Mouse (Mus musculus): ENCODE measurements around the gene Chst15. TPM values are rescaled to one million over a fixed set of nuclear protein-coding genes. Genes with fewer than 3 reads are reported as not detected.

The Chst15 gene
- polyA plus RNA-seq, 1 experiment from 2014 or later, result 13.1 TPM

- TF ChIP-seq CTCF (IDR thresholded peaks at IDR 0.05) (no peak), EP300 (IDR thresholded peaks at IDR 0.05) (no peak)
- H3K36me3 ChIP-seq (ENCODE audit: insufficient read depth, low read length), result no peaks in the 10 kb centered on the region
- H3K9ac ChIP-seq (replicated peaks; ENCODE audit: low read depth), result no peak overlapping the region
- peaks cover 18% of the 10 kb centered on the region; the same call in 1 of the 2 replicates for H3K4me1 ChIP-seq (ENCODE audit: insufficient read depth, low read depth, low read length)
- no peak overlapping the region for H3K27ac ChIP-seq (ENCODE audit: low read length)
- H3K27me3 ChIP-seq (replicated peaks; ENCODE audit: insufficient read depth, low read length), result no peaks in the 10 kb centered on the region
- H3K4me2 ChIP-seq (replicated peaks; ENCODE audit: low read depth, low read length), result no peak overlapping the region
- H3K9me3 ChIP-seq (ENCODE audit: low read length), result no peaks in the 10 kb centered on the region
- ATAC-seq (no peak), DNase-seq (ENCODE audit: low spot score) (no peak)
- WGBS, result 35% methylated on average over 5 of the region's 5 CpGs
- no peak overlapping the region for H3K4me3 ChIP-seq (ENCODE audit: low read depth, low read length)
These were observed 17.3 kb downstream of the Chst15 start for GRCm38 (mm10) chr7:132299661-132300210.

GRCm38 (mm10) chr7:132298412-132298990 is 18.5 kb downstream of the Chst15 start:
- DNase-seq (ENCODE audit: low spot score) (no peak), ATAC-seq (no peak)
- Histone ChIP-seq H3K9ac (replicated peaks; ENCODE audit: low read depth) (no peak overlapping the region), H3K36me3 (ENCODE audit: insufficient read depth, low read length) (no peaks in the 10 kb centered on the region), H3K27me3 (replicated peaks; ENCODE audit: insufficient read depth, low read length) (no peaks in the 10 kb centered on the region), H3K4me3 (ENCODE audit: low read depth, low read length) (no peak overlapping the region), H3K27ac (ENCODE audit: low read length) (no peak overlapping the region), H3K4me1 (ENCODE audit: insufficient read depth, low read depth, low read length) (peaks cover 13% of the 10 kb centered on the region; the same call in 1 of the 2 replicates), H3K4me2 (replicated peaks; ENCODE audit: low read depth, low read length) (no peak overlapping the region), H3K9me3 (ENCODE audit: low read length) (no peaks in the 10 kb centered on the region)
- 85% methylated on average over 7 of the region's 7 CpGs for WGBS
- TF ChIP-seq CTCF (IDR thresholded peaks at IDR 0.05) (no peak), EP300 (IDR thresholded peaks at IDR 0.05) (no peak)

- Histone ChIP-seq H3K4me2 (replicated peaks; ENCODE audit: low read depth, low read length) (no peak overlapping the region), H3K36me3 (ENCODE audit: insufficient read depth, low read length) (no peaks in the 10 kb centered on the region), H3K27me3 (replicated peaks; ENCODE audit: insufficient read depth, low read length) (no peaks in the 10 kb centered on the region), H3K4me3 (ENCODE audit: low read depth, low read length) (no peak overlapping the region), H3K9me3 (ENCODE audit: low read length) (no peaks in the 10 kb centered on the region), H3K4me1 (ENCODE audit: insufficient read depth, low read depth, low read length) (peaks cover 6% of the 10 kb centered on the region; the same call in 1 of the 2 replicates), H3K27ac (ENCODE audit: low read length) (no peak overlapping the region), H3K9ac (replicated peaks; ENCODE audit: low read depth) (no peak overlapping the region)
- peak; percentile 64 for ATAC-seq
- DNase-seq (ENCODE audit: low spot score), result peak; percentile 66
- WGBS, result 37% methylated on average over 4 of the region's 4 CpGs
- no peak for TF ChIP-seq CTCF (IDR thresholded peaks at IDR 0.05)
- peak; percentile 58 for TF ChIP-seq EP300 (IDR thresholded peaks at IDR 0.05)
These were observed 20.2 kb downstream of the Chst15 start for GRCm38 (mm10) chr7:132296661-132297443.

GRCm38 (mm10) chr7:132296132-132296531 is 20.9 kb downstream of the Chst15 start:
- peak overlapping the region; percentile 22; the same call in 1 of the 2 replicates for H3K27ac ChIP-seq (ENCODE audit: low read length)
- WGBS, result 69% methylated on average over 3 of the region's 3 CpGs
- H3K36me3 ChIP-seq (ENCODE audit: insufficient read depth, low read length), result no peaks in the 10 kb centered on the region
- H3K4me3 ChIP-seq (ENCODE audit: low read depth, low read length), result no peak overlapping the region
- H3K9me3 ChIP-seq (ENCODE audit: low read length), result no peaks in the 10 kb centered on the region
- no peaks in the 10 kb centered on the region for H3K27me3 ChIP-seq (replicated peaks; ENCODE audit: insufficient read depth, low read length)
- H3K9ac ChIP-seq (replicated peaks; ENCODE audit: low read depth), result no peak overlapping the region
- no peak for TF ChIP-seq EP300 (IDR thresholded peaks at IDR 0.05)
- TF ChIP-seq CTCF (IDR thresholded peaks at IDR 0.05), result no peak
- H3K4me1 ChIP-seq (ENCODE audit: insufficient read depth, low read depth, low read length), result peaks cover 6% of the 10 kb centered on the region; the same call in 1 of the 2 replicates
- DNase-seq (ENCODE audit: low spot score) (no peak), ATAC-seq (no peak)
- H3K4me2 ChIP-seq (replicated peaks; ENCODE audit: low read depth, low read length), result no peak overlapping the region

GRCm38 (mm10) chr7:132287340-132287664 is 29.7 kb downstream of the Chst15 start:
- DNase-seq (ENCODE audit: low spot score), result no peak
- Histone ChIP-seq H3K9me3 (ENCODE audit: low read length) (no peaks in the 10 kb centered on the region), H3K27me3 (replicated peaks; ENCODE audit: insufficient read depth, low read length) (no peaks in the 10 kb centered on the region), H3K4me2 (replicated peaks; ENCODE audit: low read depth, low read length) (no peak overlapping the region), H3K36me3 (ENCODE audit: insufficient read depth, low read length) (no peaks in the 10 kb centered on the region), H3K4me3 (ENCODE audit: low read depth, low read length) (no peak overlapping the region), H3K9ac (replicated peaks; ENCODE audit: low read depth) (no peak overlapping the region), H3K27ac (ENCODE audit: low read length) (peak overlapping the region; percentile 52), H3K4me1 (ENCODE audit: insufficient read depth, low read depth, low read length) (peaks cover 4% of the 10 kb centered on the region; the same call in 1 of the 2 replicates)
- 70% methylated on average over 3 of the region's 3 CpGs for WGBS
- no peak for TF ChIP-seq CTCF (IDR thresholded peaks at IDR 0.05)
- TF ChIP-seq EP300 (IDR thresholded peaks at IDR 0.05), result no peak
- no peak for ATAC-seq

GRCm38 (mm10) chr7:132286630-132287339 is 30.2 kb downstream of the Chst15 start:
- H3K9me3 ChIP-seq (ENCODE audit: low read length), result no peaks in the 10 kb centered on the region
- TF ChIP-seq CTCF (IDR thresholded peaks at IDR 0.05) (no peak), EP300 (IDR thresholded peaks at IDR 0.05) (peak; percentile 40; the same call in 1 of the 2 replicates)
- peaks cover 4% of the 10 kb centered on the region; the same call in 1 of the 2 replicates for H3K4me1 ChIP-seq (ENCODE audit: insufficient read depth, low read depth, low read length)
- no peak overlapping the region for H3K4me3 ChIP-seq (ENCODE audit: low read depth, low read length)
- no peaks in the 10 kb centered on the region for H3K27me3 ChIP-seq (replicated peaks; ENCODE audit: insufficient read depth, low read length)
- no peak overlapping the region for H3K9ac ChIP-seq (replicated peaks; ENCODE audit: low read depth)
- ATAC-seq (peak; percentile 72), DNase-seq (ENCODE audit: low spot score) (peak; percentile 84)
- H3K4me2 ChIP-seq (replicated peaks; ENCODE audit: low read depth, low read length), result no peak overlapping the region
- 3% methylated on average over 14 of the region's 14 CpGs for WGBS
- H3K36me3 ChIP-seq (ENCODE audit: insufficient read depth, low read length), result no peaks in the 10 kb centered on the region
- peak overlapping the region; percentile 52 for H3K27ac ChIP-seq (ENCODE audit: low read length)
